Mouse (Mus musculus): ENCODE results near the gene Ociad2. TPM values are rescaled to one million over a fixed set of nuclear protein-coding genes. Genes with fewer than 3 reads are reported as not detected.

Gene Ociad2
- total and polyA plus RNA-seq, 3 experiments = 1.6 to 10.5 (median 9.0) TPM

GRCm38 (mm10) chr5:73351796-73352195 is 11.0 kb upstream of the Ociad2 start:
- no peak for TF ChIP-seq EP300 (IDR thresholded peaks at IDR 0.05; ENCODE audit: insufficient read depth, low read depth, low read length)
- TF ChIP-seq CTCF (IDR thresholded peaks at IDR 0.05) = no peak
- no peak for TF ChIP-seq POLR2A (IDR thresholded peaks at IDR 0.05; ENCODE audit: insufficient read depth, low read depth, low read length)
- Histone ChIP-seq H3K27ac (no peak overlapping the region), H3K79me2 (replicated peaks; ENCODE audit: control insufficient read depth, insufficient read depth, low read length) (no peaks in the 10 kb centered on the region), H3K27me3 (ENCODE audit: control insufficient read depth, insufficient read depth, low read length) (no peaks in the 10 kb centered on the region), H3K4me1 (ENCODE audit: control insufficient read depth, insufficient read depth, low read length) (no peaks in the 10 kb centered on the region), H3K9ac (ENCODE audit: low read depth, low read length) (no peak overlapping the region), H3K36me3 (ENCODE audit: control insufficient read depth, insufficient read depth, low read length) (no peaks in the 10 kb centered on the region), H3K4me3 (no peak overlapping the region)
- intact Hi-C loops (cut with DNase I) = no loop called here
- no peak for DNase-seq
- 97% methylated on average over 1 of the region's 1 CpGs for WGBS

GRCm38 (mm10) chr5:73349514-73349913 is 8.7 kb upstream of the Ociad2 start:
- intact Hi-C loops (cut with DNase I) = no loop called here
- H3K36me3 ChIP-seq (ENCODE audit: control insufficient read depth, insufficient read depth, low read length) = no peaks in the 10 kb centered on the region
- H3K4me3 ChIP-seq = no peak overlapping the region
- no peaks in the 10 kb centered on the region for H3K79me2 ChIP-seq (replicated peaks; ENCODE audit: control insufficient read depth, insufficient read depth, low read length)
- H3K9ac ChIP-seq (ENCODE audit: low read depth, low read length) = no peak overlapping the region
- H3K27me3 ChIP-seq (ENCODE audit: control insufficient read depth, insufficient read depth, low read length) = no peaks in the 10 kb centered on the region; the same call in 1 of the 2 replicates
- H3K27ac ChIP-seq = no peak overlapping the region
- 56% methylated on average over 5 of the region's 5 CpGs for WGBS
- H3K4me1 ChIP-seq (ENCODE audit: control insufficient read depth, insufficient read depth, low read length) = peaks cover 1% of the 10 kb centered on the region; the same call in 1 of the 2 replicates
- no peak for DNase-seq
- no peak for TF ChIP-seq CTCF (IDR thresholded peaks at IDR 0.05)
- TF ChIP-seq EP300 (IDR thresholded peaks at IDR 0.05; ENCODE audit: insufficient read depth, low read depth, low read length) = no peak
- TF ChIP-seq POLR2A (IDR thresholded peaks at IDR 0.05; ENCODE audit: insufficient read depth, low read depth, low read length) = no peak

- TF ChIP-seq EP300 (IDR thresholded peaks at IDR 0.05; ENCODE audit: insufficient read depth, low read depth, low read length) (no peak), CTCF (IDR thresholded peaks at IDR 0.05) (no peak), POLR2A (IDR thresholded peaks at IDR 0.05; ENCODE audit: insufficient read depth, low read depth, low read length) (no peak)
- Histone ChIP-seq H3K27ac (no peak overlapping the region), H3K4me3 (no peak overlapping the region), H3K79me2 (replicated peaks; ENCODE audit: control insufficient read depth, insufficient read depth, low read length) (no peaks in the 10 kb centered on the region), H3K9ac (ENCODE audit: low read depth, low read length) (no peak overlapping the region), H3K27me3 (ENCODE audit: control insufficient read depth, insufficient read depth, low read length) (no peaks in the 10 kb centered on the region; the same call in 1 of the 2 replicates), H3K36me3 (ENCODE audit: control insufficient read depth, insufficient read depth, low read length) (no peaks in the 10 kb centered on the region), H3K4me1 (ENCODE audit: control insufficient read depth, insufficient read depth, low read length) (peaks cover 1% of the 10 kb centered on the region; the same call in 1 of the 2 replicates)
- 90% methylated on average over 4 of the region's 4 CpGs for WGBS
- no peak for DNase-seq
- intact Hi-C loops (cut with DNase I) = no loop called here
Measured at GRCm38 (mm10) chr5:73345254-73345653, 4.4 kb upstream of the Ociad2 start.

- H3K4me3 ChIP-seq = no peak overlapping the region
- H3K36me3 ChIP-seq (ENCODE audit: control insufficient read depth, insufficient read depth, low read length) = no peaks in the 10 kb centered on the region
- H3K27me3 ChIP-seq (ENCODE audit: control insufficient read depth, insufficient read depth, low read length) = no peaks in the 10 kb centered on the region; the same call in 1 of the 2 replicates
- intact Hi-C loops (cut with DNase I) = no loop called here
- no peak for TF ChIP-seq EP300 (IDR thresholded peaks at IDR 0.05; ENCODE audit: insufficient read depth, low read depth, low read length)
- no peak for TF ChIP-seq CTCF (IDR thresholded peaks at IDR 0.05)
- no peaks in the 10 kb centered on the region for H3K79me2 ChIP-seq (replicated peaks; ENCODE audit: control insufficient read depth, insufficient read depth, low read length)
- no peak overlapping the region for H3K9ac ChIP-seq (ENCODE audit: low read depth, low read length)
- H3K27ac ChIP-seq = no peak overlapping the region
- 26% methylated on average over 10 of the region's 10 CpGs for WGBS
- peak; percentile 24 to 36 for DNase-seq
- peaks cover 1% of the 10 kb centered on the region; the same call in 1 of the 2 replicates for H3K4me1 ChIP-seq (ENCODE audit: control insufficient read depth, insufficient read depth, low read length)
Measured at GRCm38 (mm10) chr5:73344310-73344709, 3.5 kb upstream of the Ociad2 start.

GRCm38 (mm10) chr5:73342701-73343355 is 2.0 kb upstream of the Ociad2 start:
- DNase-seq = no peak
- Histone ChIP-seq H3K4me3 (no peak overlapping the region), H3K36me3 (ENCODE audit: control insufficient read depth, insufficient read depth, low read length) (no peaks in the 10 kb centered on the region), H3K9ac (ENCODE audit: low read depth, low read length) (no peak overlapping the region), H3K27me3 (ENCODE audit: control insufficient read depth, insufficient read depth, low read length) (no peaks in the 10 kb centered on the region; the same call in 1 of the 2 replicates), H3K4me1 (ENCODE audit: control insufficient read depth, insufficient read depth, low read length) (peaks cover 1% of the 10 kb centered on the region; the same call in 1 of the 2 replicates), H3K27ac (no peak overlapping the region), H3K79me2 (replicated peaks; ENCODE audit: control insufficient read depth, insufficient read depth, low read length) (no peaks in the 10 kb centered on the region)
- 82% methylated on average over 22 of the region's 22 CpGs for WGBS
- intact Hi-C loops (cut with DNase I) = no loop called here
- no peak for TF ChIP-seq CTCF (IDR thresholded peaks at IDR 0.05)
- no peak for TF ChIP-seq EP300 (IDR thresholded peaks at IDR 0.05; ENCODE audit: insufficient read depth, low read depth, low read length)
- TF ChIP-seq POLR2A (IDR thresholded peaks at IDR 0.05; ENCODE audit: insufficient read depth, low read depth, low read length) = no peak

All from heart, adult 2 months (tissue).